Comparison of ENCODE assay signal across 21 mouse cellular contexts in genomic region chr1:156981975-156982374, GRCm38 (mm10). TPM values are rescaled to one million over a fixed set of nuclear protein-coding genes. Genes with fewer than 3 reads are reported as not detected.
DNase-seq lines count a peak whose midpoint lies in the region; ATAC-seq lines count a peak whose summit lies in the region.
"Had no signal": no experiment of that assay in that cellular context is flagged by ENCODE, and none has a peak within 500 bp of the region (broad histone marks: within the 10 kb centered on the region; RNA-seq: fewer than 3 reads in every experiment).

No protein-coding gene starts in this region.

- no peak overlapping the region for H3K4me3 ChIP-seq in hindbrain, embryonic 11.5 days (ENCODE audit: low read depth, low read length)
- no peak overlapping the region for H3K4me3 ChIP-seq in hindbrain, embryonic 12.5 days
- no peak overlapping the region for H3K4me3 ChIP-seq in neural tube, embryonic 15.5 days (replicated peaks)
- H3K4me3 ChIP-seq: forebrain, embryonic 10.5 days; heart, embryonic 10.5 days had no signal

- 87% methylated on average over 9 of the region's 9 CpGs for WGBS in hindbrain, embryonic 11.5 days
- 79% methylated on average over 9 of the region's 9 CpGs for WGBS in hindbrain, embryonic 12.5 days
- WGBS in neural tube, embryonic 15.5 days = 77% methylated on average over 9 of the region's 9 CpGs

- H3K27ac ChIP-seq in hindbrain, embryonic 11.5 days (ENCODE audit: low read depth, low read length) = no peak overlapping the region
- H3K27ac ChIP-seq in hindbrain, embryonic 12.5 days = no peak overlapping the region
- H3K27ac ChIP-seq in neural tube, embryonic 15.5 days (replicated peaks) = no peak overlapping the region
- H3K27ac ChIP-seq: heart, embryonic 10.5 days; hindbrain, embryonic 14.5 days had no signal

- H3K4me2 ChIP-seq in hindbrain, embryonic 11.5 days (replicated peaks; ENCODE audit: low read depth, low read length) = no peak overlapping the region
- no peak overlapping the region for H3K4me2 ChIP-seq in hindbrain, embryonic 12.5 days (replicated peaks)
- no peak overlapping the region for H3K4me2 ChIP-seq in neural tube, embryonic 15.5 days
- H3K4me2 ChIP-seq: hindbrain, embryonic 14.5 days had no signal

- no peak overlapping the region for H3K9ac ChIP-seq in hindbrain, embryonic 11.5 days (ENCODE audit: low read depth, low read length)
- H3K9ac ChIP-seq in hindbrain, embryonic 12.5 days = no peak overlapping the region
- H3K9ac ChIP-seq in neural tube, embryonic 15.5 days (replicated peaks) = no peak overlapping the region
- H3K9ac ChIP-seq: hindbrain, embryonic 14.5 days had no signal

- DNase-seq in hindbrain, embryonic 11.5 days (ENCODE audit: low spot score) = no peak
- DNase-seq in neural tube, embryonic 10.5 days (ENCODE audit: extremely low spot score, low spot score) = no peak
- no peak for DNase-seq in natural killer cell, adult 2 months (ENCODE audit: low spot score in 2 of 2)
- DNase-seq in layer of hippocampus, postnatal 10 days (ENCODE audit: low spot score in 2 of 2) = no peak
- DNase-seq: adrenal gland, adult 8-10 months; adrenal gland, postnatal 36 days; cerebellum, adult 11 months; cerebellum, adult 8-10 months; cerebellum, postnatal 14 days; gastrocnemius, postnatal 36 days; heart, adult 18-20 months; heart, postnatal 10 days; heart, postnatal 4 days had no signal

- H3K4me1 ChIP-seq in hindbrain, embryonic 11.5 days (replicated peaks; ENCODE audit: control insufficient read depth, insufficient read depth, low read length) = no peaks in the 10 kb centered on the region
- peaks cover 9% of the 10 kb centered on the region; the same call in 1 of the 2 replicates for H3K4me1 ChIP-seq in hindbrain, embryonic 12.5 days
- H3K4me1 ChIP-seq in neural tube, embryonic 15.5 days = 0 out of 2 replicates have a peak, but pooled peaks cover 3% of the 10 kb centered on the region

- H3K36me3 ChIP-seq in hindbrain, embryonic 11.5 days (ENCODE audit: control insufficient read depth, insufficient read depth, low read length) = no peaks in the 10 kb centered on the region
- no peaks in the 10 kb centered on the region for H3K36me3 ChIP-seq in hindbrain, embryonic 12.5 days
- H3K36me3 ChIP-seq in neural tube, embryonic 15.5 days = no peaks in the 10 kb centered on the region
- H3K36me3 ChIP-seq: forebrain, embryonic 10.5 days; heart, embryonic 10.5 days had no signal

- no peaks in the 10 kb centered on the region for H3K9me3 ChIP-seq in hindbrain, embryonic 11.5 days (ENCODE audit: control insufficient read depth, low read length)
- no peaks in the 10 kb centered on the region for H3K9me3 ChIP-seq in hindbrain, embryonic 12.5 days (replicated peaks)
- H3K9me3 ChIP-seq in neural tube, embryonic 15.5 days (replicated peaks) = no peaks in the 10 kb centered on the region
- H3K9me3 ChIP-seq: forebrain, embryonic 10.5 days; heart, embryonic 10.5 days had no signal

- ATAC-seq in hindbrain, embryonic 11.5 days (ENCODE audit: low FRiP score) = 0 out of 2 replicates have a peak, but pooled peaks have one; percentile 35
- no peak; the same call in 1 of the 2 replicates for ATAC-seq in hindbrain, embryonic 12.5 days (ENCODE audit: low FRiP score)
- ATAC-seq in neural tube, embryonic 15.5 days (ENCODE audit: low FRiP score) = 0 out of 2 replicates have a peak, but pooled peaks have one; percentile 17
- ATAC-seq in megakaryocyte progenitor cell, adult 5-6 weeks (replicated peaks; ENCODE audit: poor library complexity) = peak; percentile 48
- ATAC-seq: forebrain, embryonic 14.5 days had no signal

- H3K27me3 ChIP-seq in hindbrain, embryonic 11.5 days (ENCODE audit: control insufficient read depth, insufficient read depth, low read length) = no peaks in the 10 kb centered on the region
- H3K27me3 ChIP-seq in hindbrain, embryonic 12.5 days = peaks cover 3% of the 10 kb centered on the region; the same call in 1 of the 2 replicates
- H3K27me3 ChIP-seq in neural tube, embryonic 15.5 days (replicated peaks) = no peaks in the 10 kb centered on the region
- H3K27me3 ChIP-seq: CH12.LX had no signal

RNA-seq across cellular contexts. Expression of gene Ralgps2, which starts 42.5 kb away (rescaled TPM):
- 85.5 and 103 TPM in 2 replicates for polyA plus RNA-seq in hindbrain, embryonic 11.5 days (2014; fragmentation: Nextera tagmentation; extraction: Ambion mirVana)
- polyA plus RNA-seq in hindbrain, embryonic 12.5 days (2016; fragmentation: Nextera tagmentation; extraction: Ambion mirVana) = 123 and 132 TPM in 2 replicates
- polyA plus RNA-seq in neural tube, embryonic 15.5 days (2015; fragmentation: Nextera tagmentation; extraction: Ambion mirVana) = 77.6 and 88.0 TPM in 2 replicates
- 12.8 and 19.5 TPM in 2 replicates for total RNA-seq in megakaryocyte progenitor cell, adult 5-6 weeks (2015)
- 32.5 and 34.0 TPM in 2 replicates for total RNA-seq in megakaryocyte progenitor cell, adult 5-6 weeks (2017)
- total RNA-seq in layer of hippocampus, postnatal 10 days (2021) = 100 to 1,000 TPM in 1 of 2 experiments, 10 to 100 TPM in 1; 93.3 to 101 TPM
